Mouse (Mus musculus): ENCODE data around the gene Msl1.

Msl1 gene

DNA sequence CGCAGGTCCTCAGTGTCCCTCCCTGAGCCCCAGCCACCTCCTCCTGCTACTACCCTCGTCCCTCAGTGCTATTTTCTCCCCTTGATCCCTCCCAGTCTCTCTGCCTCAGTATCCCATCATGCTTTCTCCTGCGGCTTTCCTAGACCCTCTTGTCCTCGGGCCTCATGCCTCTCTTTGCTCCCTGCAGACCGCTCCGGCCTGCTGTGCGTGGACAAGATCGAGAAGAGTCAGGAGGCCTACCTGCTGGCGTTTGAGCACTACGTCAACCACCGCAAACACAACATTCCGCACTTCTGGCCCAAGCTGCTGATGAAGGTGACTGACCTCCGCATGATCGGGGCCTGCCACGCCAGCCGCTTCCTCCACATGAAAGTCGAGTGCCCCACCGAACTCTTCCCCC, 31.2 kb upstream of the Msl1 start:
- DNase-seq (ENCODE audit: low spot score) = no peak

DNA sequence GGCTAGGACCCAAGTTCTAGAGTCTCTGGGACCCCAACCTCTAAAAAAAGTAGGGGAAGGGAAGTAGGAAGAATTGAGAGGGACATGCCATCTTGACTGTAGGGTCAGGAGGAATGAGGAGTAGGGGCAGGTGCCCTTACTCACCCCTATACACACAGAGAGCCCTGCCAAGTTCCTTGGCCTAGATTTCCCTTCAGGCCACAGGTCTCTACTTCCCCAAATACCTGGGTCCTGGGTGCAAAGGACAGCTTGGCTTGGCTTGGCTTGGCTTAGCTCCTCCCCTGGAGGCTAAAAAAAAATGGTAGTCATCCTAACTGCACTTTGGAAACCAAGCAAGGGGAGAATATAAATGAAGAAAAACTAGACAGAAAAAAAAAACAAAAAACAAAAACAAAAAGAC, 30.6 kb upstream of the Msl1 start:
- DNase-seq (ENCODE audit: low spot score) = no peak

DNA sequence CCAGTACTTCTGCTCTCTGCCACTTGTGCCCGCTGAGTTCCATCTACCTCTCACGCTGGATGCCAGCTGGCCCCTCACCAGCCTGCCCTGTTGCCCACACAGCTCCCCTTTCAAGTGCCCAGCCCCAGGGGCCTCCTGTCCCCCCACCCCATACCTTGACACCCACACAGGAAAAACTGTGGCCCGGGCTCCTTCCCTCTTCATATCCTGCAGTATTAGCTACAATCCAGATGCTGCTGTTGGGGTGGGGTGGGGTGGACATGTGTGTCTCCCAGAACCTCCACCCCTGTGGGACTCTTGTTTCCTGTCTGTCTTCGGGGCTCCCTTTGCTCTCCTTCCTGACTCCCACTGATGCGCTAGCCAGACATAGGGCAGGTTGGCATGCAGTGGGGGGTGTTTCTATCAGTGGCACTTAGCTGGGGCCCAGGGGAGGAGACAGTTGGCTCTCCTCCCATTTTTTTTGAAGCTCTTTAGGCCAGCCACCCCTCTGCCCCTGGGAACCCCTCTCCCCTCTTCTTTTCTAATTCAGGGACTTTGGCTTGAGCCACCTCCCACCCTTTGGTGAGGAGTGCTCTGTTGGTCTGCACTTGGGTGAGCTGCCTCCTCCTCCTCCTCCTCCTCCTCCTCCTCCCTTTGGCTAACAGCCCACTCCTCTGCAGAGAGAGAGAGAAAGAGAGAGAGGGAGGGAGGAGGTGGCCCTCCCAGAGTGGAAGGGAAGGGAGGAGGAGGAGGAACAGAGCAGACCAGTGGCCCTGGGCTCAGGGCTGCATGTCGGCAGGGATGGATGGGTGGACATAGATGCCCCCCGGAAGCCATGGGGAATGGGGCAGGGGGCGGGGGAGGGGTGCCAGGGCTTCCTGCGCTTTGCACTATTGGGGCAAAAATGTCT, 29.7 kb upstream of the Msl1 start:
- DNase-seq (ENCODE audit: low spot score) = no peak

DNA sequence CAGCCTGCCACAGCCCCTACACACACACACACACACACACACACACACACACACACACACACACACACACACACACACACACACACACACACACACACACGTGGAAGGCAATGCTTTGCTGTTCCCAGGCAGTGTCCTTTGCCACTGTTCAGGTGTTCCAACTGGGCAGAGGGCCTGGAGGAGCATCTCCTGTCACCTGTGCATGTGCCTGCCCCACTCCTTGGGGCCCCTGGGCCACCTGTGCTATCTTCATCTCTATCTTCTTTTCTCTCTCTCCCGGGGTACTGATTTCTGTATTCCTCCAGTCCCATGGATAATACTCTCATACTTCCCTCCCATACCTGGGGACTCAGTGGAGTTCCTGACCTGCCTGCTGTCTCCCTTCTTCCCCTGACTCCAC, 29.0 kb upstream of the Msl1 start:
- DNase-seq (ENCODE audit: low spot score) = no peak

DNA sequence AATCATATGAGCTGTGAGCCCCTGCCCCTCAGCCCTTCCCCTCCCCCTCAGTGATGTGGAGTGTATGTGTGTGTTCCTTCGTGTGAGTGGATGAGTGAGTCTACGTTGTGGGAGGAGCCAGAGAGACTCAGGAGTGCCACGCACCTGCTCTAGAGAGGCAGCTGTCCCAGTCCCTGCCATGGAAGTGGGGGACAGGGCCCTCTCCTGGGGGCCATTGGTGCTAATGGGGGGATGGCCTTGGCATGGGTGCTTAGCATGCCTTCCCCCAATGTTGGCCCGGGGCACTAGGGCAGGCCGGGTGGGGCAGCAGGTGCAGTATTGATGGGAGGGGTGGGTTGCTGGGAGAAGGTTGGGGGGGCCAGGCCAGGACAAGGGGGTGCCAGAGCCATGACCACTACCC, 28.5 kb upstream of the Msl1 start:
- no peak for DNase-seq (ENCODE audit: low spot score)

DNA sequence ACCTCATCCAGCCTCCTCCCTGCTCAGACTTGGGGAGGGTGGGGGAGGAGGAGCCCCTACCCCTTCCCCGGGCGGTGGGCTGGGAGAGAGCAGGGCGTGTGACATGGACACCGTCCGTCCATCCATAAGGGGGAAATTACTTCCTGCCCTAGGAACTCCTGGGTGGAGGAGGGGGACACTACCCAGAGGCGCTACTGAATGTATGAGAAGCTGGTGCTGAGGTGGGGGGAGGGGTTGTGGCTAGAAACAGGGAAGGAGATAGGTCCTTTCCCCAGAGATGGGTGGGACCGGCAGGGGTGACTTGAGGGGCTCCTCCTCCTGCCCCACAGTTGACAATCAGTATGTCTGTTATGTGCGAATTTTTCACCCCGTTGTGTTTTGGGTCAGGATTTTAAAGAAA, 28.0 kb upstream of the Msl1 start:
- no peak for DNase-seq (ENCODE audit: low spot score)

DNA sequence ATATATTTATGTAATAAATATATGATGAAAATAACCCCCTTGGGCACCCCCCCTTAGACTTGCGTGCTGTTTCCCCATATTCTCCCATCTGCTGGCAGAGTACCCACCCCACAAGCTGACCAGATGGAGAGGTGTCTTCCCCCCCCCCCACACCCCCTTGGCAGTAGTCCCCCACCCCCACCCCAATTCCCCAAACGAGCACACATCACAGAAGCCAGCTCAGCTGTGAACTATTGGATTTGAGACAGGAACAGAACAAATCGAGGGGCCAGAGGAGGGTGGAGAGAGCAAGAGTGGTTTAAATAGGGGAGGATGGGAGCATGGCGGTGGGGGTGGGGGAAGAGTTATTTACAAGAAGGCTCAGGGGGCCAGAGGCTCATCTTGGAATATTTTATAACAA, 27.6 kb upstream of the Msl1 start:
- DNase-seq (ENCODE audit: low spot score) = no peak

DNA sequence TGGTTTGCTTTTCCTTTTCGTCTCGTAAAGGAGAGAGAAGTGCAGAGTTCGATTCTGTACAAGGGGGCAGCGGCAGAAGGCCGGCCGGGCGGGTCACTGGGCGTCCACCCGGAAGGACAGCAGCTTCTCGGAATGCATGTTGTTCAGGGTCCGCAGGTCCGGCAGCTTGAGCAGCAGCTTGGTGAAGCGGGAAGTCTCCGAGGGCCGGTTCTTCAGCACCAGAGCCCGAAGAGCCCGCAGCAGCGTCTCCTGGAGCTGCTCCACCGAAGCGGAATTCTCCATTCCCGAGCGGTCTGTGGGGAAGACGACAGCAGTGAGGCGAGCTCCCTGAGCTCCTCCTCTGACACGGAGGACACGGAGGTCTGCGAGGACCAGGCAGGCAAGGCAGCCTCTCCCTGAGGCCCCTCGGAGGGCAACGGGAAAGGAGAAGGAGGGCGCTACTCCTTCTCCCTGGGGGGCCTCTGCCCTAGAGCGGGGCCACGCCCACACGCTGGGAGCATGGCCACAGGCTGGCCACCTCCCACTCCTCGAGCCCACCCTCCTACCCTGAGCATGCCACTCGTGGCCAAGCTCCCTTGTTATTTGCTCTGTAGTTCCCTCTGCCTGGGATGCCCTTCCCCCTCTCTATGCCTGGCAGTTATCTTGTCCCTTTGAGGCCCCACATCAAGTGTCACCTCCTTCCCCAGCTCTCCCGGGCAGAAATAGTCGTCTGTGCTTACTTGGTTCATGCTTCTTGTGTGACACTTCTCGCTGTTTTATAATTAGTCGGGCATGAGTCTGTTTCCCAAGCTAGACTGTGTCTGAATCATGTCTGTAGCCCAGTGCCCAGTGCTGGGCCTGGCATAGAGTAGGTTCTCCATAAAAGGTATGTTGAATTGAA, 26.9 kb upstream of the Msl1 start:
- DNase-seq (ENCODE audit: low spot score) = no peak

DNA sequence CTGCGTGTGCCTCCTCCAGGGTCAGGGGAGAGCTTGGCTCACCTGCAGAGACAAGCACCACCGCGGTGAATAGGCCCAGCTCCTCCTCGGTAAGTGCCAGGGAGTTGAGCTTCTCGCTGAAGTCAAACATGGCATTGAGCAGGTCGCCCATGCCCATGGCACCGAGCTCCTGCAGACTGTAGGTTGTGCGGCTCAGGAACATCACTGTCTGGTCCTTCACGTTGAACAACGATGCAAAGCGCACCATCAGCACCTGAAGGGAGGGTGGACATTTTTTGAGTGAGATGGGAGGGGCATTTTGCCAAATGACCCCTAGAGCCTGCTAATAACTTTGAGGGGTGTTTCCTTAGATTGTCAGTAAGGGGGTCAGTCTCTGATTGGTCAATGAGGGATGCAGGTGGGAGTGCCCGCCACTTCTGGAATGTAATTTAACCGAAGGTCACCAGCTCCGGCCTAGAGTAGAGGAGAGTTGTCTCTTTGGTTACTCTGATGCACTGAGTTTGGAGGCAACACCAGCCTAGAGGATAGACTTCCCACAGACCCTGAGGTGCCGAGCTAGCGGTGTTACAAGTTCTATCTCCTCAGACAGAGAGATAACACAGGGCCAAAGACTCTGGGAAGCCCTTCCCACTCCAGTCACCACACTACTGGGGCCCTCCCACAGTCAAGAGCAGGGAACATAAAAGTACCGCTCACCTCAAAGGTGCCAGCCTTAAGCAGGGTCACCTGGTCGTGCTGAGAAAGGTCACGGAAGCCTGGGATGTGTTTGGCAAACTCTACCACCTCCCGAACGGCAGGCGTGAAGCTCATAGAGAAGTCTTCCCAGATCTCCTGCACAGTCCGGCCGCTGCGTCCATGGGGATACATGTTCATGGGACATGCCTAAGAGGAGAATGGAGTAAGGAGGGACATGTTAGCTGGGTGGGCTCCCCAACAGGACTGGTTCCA, 26.0 kb upstream of the Msl1 start:
- DNase-seq (ENCODE audit: low spot score) = no peak

DNA sequence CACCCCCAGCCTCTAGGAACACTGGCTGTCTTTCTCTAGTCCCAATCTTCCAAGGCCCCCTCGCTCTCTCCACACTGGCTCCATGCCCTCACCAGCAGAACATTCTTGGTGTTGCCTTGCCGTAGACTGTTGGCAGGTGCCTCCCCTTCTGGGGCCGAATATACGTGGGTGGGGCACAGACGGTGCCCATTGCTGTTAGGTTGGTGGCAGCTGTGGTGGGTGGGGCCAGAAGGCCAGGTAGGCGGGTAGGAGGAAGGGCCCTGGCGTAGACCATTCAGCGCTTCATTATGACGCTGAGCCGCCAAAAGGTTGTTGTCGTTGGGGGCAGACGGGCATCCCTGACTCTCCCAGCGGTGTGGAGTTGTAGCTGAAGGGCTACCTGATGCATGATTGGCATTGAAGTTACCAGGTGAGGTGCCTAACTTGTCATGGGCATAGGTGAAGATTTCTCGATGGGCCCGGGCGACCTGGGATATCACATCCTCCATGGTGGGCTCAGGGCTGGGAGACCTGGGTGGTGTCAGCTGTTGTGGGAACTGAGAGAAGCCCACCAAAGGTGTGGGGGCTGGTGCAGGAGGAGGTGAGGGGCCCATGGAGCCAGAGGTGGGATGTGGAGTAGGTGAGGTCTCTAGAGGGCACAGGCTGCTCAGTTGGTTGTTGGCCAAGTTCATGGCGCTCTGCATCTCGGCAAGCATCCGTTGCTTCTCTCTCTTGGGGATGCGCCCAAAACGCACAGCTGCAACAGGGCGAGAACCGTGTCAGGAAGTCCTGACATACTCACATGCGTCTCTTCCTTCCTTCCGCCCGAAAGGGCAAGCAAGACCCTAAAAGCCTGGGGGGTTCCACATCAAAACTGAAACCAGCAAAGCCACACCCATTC, 25.0 kb upstream of the Msl1 start:
- no peak for DNase-seq (ENCODE audit: low spot score)

DNA sequence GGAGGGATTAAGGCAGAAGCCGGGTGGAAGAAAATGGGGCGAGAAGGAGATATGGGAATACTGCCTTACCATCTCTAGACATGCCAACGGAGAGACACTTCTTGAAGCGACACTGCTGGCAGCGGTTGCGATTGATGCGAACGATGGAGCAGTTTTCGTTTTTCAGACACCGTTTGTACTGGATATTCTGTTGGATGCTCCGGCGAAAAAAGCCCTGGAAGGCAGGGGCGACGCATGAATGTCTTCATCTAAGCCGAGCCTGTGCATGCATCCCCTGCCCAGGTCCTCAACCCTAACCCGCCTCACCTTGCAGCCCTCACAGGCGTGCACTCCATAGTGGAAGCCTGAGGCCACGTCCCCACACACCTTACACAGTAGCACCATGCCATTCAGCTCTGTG, 24.2 kb upstream of the Msl1 start:
- DNase-seq (ENCODE audit: low spot score) = no peak

DNA sequence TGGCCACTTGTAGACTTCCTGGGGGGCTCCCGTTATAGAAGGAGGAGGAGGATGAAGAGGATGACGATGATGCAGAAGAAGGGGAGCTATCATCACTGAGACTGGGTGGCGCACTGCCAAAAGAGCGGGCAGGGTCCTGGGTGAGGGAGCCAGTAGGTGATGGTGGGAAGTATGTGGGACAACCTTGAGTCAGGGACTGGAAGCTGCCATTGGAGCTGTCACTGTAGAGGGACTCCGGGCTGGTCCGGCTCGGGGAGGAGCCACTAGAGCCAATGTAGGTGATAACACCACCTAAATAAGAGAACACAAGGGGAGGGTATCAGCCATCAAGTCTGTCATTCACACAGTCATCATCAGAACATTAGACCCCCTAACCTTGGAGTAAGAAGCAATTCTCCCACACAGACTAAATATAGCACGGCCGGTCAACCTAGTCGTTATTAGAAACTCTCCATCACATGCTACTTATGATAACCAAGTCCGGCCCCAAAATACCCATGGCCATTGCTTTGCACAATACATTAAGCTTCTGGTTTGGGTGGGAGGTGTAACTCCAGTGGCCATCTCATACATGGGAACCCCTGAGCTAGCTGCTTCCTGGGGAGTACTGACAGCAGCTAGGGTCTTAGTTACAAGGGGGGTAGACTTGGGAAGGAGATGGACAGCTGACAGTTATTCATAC, 23.3 kb upstream of the Msl1 start:
- no peak for DNase-seq (ENCODE audit: low spot score)

DNA sequence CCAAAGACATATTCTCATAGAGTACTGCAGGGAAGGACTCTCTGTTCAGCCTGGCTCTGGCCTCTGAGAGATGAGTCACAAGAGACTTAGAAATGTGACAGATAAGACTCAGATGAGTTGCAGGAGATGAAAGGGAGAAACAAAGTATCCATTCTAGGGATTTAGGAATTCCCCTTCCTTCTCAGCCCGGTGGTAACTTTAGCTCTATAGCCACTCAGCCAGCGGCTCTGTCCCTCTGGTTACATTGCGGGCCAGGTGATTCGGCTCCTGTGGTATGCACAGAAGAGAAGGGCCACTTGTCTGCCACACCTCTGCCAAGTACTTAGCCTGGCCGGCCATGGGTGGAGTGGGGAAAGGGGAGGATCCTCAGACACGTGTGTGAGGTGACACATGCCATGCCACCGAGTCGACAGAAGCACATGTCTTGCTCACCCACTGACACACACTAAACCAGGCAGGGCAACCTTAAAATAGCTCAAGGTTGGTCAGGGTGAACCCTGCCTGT, 22.6 kb upstream of the Msl1 start:
- peak; percentile 74 for DNase-seq (ENCODE audit: low spot score)

DNA sequence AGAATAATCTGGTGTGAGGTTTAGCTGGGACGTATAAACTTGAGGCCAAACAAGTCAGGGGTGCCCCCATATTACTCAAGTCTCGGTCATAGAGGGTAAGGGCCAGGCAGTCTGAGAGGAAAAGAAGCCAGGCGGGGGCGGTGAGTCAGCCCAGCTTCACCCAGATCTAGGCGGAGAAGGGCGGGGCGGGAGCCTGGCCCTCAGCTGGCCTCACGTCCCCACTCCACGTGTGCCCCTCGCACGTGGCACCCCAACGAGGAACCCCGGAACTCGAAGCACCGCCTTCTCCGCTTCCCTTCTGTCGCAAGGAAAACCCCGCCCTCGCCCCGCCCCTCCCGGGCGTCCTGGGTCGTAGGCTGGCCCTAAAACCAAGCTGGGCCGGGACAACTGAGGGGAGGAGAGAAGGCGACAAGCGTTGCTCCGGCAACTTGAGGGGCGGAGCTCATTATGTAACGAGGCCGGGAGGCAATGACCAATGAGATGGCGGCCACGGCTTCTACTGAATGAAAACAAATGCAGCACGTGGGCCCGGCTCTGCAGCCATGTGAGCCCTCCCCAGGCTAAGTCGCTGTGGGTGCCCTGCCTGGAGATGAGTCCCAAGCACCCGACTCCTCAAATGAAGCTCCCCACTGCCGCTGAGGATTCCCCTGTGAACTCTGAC, 21.6 kb upstream of the Msl1 start:
- peak; percentile 100 for DNase-seq (ENCODE audit: low spot score)

DNA sequence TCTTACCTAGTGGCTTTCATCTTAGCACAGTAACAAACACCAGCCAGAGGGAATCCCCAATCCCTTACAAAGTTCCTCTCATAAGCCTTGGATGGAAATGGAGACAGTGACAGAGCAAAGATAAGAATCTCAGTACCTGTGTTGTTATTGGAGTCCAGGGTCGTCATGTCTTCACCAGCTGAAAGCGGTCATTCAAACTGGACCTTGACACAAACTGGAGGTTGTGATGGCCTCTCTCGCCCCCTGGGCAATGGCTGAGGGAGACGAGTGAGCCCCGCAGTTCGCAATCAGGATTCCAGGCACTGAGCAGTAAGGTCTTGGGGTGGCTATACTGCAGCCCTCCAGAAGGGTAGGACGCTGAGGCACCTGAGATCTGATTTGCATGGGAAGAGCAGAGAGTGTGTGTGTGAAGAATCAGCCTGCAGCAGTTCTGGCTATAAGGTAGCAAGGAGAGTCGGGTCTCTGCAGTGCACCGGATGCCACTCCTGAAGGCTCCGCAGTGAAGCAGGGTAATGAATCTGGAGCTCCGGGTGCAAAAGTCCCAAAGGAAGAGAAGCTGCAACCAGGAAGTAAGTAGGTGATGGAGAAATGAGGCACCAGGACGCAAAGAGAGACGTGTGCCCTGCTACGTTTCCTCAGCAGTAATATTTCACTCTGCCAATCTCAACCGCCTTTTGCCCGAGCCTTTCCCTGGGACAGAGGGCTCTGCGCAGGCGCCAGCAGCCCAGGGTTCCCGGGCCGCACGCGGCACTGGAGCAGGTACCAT, 20.6 kb upstream of the Msl1 start, which contains the start of gene Nr1d1:
Gene Nr1d1, minus strand, starts transcription at position 752 of the 766 bp plus-strand sequence.
- DNase-seq (ENCODE audit: low spot score) = no peak

DNA sequence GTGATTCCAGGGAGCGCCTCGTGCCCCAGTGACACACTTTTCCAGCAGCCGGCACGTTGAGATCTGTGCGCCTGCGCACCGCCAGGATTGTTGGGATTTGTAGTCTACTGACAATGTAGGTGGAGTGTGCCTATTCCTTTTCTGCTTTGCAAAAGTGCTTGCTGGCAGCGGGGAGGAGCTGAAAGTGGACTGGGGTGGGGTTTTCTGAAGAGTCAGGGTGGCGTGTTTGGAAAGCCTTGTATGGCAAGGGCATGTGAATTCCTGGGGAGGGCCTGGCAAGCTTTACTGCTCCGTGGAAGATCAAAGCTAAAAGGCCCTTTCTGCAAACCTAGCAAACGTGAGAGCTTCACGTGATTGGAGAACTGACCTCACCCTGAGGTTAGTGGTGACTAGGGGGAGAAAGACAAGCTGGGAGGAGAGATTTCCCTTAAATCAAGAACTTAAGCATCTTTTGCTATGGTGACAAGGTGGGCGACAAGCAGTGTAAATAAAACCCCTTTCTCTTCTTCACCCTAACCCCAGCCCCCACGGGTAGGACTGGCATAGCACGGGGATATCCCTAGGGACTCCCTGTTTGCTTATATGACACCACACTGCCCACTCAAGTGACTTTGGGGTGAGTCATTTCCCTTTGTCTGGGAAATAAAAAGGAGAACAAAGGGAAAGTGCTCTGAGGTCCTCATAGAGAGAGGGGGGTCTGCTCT, 19.8 kb upstream of the Msl1 start:
- peak; percentile 99 for DNase-seq (ENCODE audit: low spot score)

DNA sequence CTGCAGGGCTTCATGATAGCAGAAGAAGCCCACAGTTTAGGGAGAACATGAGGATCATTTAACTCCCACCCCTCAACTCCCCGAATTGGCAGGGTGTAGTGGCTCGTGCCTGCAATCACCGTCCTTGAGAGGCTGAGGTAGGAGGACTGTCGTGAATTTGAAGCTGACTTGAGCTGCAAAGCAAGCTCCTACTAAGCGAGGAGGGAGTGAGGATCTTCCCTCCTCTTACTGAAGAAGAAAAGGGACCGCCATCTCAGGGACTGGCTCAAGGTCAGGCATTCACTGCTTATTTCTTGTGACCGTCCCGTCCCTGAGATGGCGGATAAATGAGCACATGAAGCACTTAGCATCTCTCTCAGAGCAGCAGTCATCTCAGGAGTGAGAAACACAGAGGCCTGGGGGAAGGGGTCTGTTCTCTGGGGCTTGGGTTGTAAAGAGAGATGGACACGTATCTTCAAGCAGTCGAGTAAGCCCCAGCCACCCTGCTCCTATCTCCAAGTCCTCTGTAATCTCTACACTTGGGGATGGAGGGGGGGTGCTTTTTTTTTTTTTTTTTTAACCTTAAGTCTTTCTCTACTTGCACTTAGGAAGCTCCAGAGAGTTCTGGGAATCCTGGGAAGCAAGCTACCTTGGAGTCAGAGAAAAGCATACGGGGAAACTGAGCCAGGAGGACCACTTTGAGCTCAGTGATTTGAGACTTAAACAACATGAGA, 19.1 kb upstream of the Msl1 start:
- no peak for DNase-seq (ENCODE audit: low spot score)
